Mouse (Mus musculus): ENCODE data around the gene Wnt5b.

The Wnt5b gene

GRCm38 (mm10) chr6:119543803-119544517 is at the start of gene Wnt5b:
Wnt5b (minus strand) TSS chr6:119544347.
- DNase-seq = peak; percentile 46 to 59

DNA sequence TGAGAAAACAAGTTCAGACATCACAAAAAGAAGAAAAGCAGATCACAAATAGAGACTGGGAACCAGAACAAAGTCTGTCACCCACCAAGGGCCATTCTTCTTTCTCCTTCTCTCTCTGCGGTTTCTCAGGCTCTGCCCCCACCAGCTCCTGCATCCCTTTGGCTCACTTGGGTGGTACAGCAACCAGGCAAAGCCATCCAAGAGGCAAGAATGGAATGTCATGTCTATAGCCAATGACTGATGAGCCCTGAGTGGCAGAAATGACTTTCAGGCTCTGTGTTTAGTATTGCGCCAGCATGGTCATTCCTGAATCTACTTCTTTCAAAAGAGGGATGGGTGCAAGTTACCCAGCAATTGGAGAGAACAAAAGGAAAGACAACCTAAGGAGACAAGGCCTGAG is 46.7 kb upstream of the Wnt5b start:
- no peak for DNase-seq

GRCm38 (mm10) chr6:119587897-119588296 is 43.8 kb upstream of the Wnt5b start:
- no peak for DNase-seq

DNA sequence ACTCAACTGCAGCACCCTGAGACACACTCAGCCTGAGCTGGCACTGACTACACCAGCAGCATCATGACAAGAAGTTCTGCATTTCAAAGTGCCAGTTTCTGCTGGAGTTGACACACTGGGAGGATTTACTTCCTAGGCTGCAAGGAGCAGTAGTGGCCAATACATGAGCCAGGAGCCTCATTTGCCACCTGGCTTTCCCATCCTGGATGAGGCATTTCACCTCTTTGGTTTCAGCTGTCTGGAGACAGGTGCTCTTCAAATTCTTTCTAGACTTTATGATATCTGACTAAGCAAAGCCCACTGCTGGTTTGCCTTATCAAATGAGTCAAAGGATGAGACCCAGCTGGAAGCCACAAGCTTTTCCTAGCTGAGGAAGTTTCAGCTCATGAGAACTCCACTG is 43.3 kb upstream of the Wnt5b start:
- no peak for DNase-seq

- DNase-seq = no peak
Observed at GRCm38 (mm10) chr6:119585652-119586375, 41.7 kb upstream of the Wnt5b start.

GRCm38 (mm10) chr6:119584061-119584460 is 39.9 kb upstream of the Wnt5b start:
- no peak for DNase-seq

DNA sequence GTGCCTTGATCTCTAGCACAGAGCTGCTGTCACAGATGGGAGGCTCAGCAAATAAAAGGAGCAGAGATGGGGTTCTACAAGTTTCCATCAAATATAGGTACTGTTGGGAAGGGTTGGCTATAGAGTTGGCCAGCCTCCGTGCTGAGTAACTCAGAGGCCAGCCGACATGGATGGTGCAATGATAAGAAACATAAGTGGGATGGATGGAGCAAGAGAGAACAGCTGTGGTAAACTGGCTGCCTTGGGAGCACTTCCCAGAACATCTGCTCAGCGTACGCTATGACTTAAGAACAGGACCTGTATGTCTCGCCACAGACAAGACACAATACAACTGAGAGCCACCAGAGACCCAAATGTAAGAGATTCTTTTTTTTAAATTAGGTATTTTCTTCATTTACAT is 39.0 kb upstream of the Wnt5b start:
- no peak for DNase-seq

GRCm38 (mm10) chr6:119576706-119577105 is 32.6 kb upstream of the Wnt5b start:
- no peak for DNase-seq

GRCm38 (mm10) chr6:119575331-119575730 is 31.2 kb upstream of the Wnt5b start:
- DNase-seq = no peak

DNA sequence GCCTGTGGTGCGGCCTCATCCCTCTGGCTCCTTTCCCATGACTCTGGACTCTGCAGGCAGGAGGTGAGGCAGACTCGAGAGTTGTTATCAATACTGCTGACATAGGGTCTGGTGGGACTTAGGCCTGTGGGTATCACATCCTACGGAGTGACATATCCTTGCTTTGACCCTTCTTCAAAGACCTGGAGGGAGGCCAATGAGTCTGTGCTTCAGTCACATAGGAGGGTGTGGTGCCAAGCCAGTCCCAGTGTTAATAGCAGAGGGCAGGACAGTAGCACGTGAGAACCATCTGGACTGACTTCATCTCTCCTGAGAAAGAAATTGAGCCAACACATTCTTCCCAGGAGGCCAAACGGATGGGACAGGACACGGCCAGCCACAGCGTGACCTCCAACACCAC is 28.1 kb upstream of the Wnt5b start:
- DNase-seq = no peak

- DNase-seq = peak in 1 of 2 experiments; percentile 25
Observed at GRCm38 (mm10) chr6:119570797-119571196, 26.6 kb upstream of the Wnt5b start.

DNA sequence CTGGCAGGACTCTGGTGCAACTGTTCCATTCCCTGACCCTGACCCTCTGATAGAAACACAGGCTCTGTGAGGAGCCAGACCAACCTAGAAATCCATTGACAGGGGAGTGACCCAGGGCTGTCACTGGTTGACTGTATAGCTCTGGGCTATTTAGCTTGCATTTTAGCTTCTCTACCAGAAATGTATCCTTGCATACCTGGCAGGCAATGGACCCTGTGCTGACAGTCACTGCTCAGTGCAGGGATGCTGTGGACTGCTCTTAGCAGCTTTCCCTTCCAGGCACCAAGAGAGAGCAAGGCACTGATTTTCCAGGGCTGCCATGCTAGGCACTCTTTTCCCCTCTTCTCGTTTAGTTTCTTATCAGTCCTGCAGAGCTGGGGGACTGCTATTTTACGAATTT is 24.2 kb upstream of the Wnt5b start:
- no peak for DNase-seq

- DNase-seq = no peak
Observed at GRCm38 (mm10) chr6:119565451-119566379, 21.6 kb upstream of the Wnt5b start.

DNA sequence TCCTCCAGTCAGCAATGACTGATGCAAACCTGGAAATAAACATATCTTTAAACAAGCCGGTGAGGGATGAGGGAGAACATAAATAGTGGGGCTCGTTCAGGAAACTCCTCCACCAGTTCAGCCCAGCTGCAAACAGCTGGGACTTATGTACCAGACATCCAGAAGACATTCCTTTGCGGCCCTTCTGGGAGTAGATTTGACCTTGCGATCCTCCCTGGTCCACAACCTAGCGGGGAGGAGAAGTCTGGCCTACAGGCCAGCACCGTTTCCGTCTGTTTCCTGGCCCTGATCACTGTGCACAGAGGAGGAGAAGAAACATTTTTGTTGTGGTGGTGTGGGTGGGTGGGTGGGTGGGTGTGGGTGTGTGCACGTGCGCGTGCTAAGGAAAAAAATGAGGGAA is 18.4 kb upstream of the Wnt5b start:
- DNase-seq = no peak

DNA sequence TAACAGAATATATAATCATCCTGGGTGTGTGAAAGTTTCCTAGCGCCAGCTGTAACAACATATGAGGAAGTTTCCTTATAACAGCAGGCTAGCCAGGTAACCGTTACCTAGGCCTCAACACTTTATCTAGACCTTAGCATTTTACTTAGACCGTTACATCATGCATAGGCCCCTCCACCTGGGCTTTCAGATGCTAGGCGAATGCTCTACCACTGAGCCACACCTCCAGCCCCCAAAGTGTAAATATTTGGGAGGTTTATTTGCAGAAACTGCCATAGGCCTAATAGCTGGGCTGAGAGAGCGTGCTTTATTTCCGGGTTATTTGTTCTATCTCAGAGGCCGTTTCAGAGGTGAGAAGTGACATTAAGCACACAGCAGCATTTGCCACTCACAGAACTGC is 14.7 kb upstream of the Wnt5b start:
- no peak for DNase-seq

- DNase-seq = no peak
Observed at GRCm38 (mm10) chr6:119554439-119554838, 10.3 kb upstream of the Wnt5b start.

- DNase-seq = no peak
Observed at GRCm38 (mm10) chr6:119544518-119544864, 344 bp upstream of the Wnt5b start.

- no peak for DNase-seq
Observed at GRCm38 (mm10) chr6:119543456-119543802, 718 bp downstream of the Wnt5b start.

- no peak for DNase-seq
Observed at GRCm38 (mm10) chr6:119535867-119536266, 8.3 kb downstream of the Wnt5b start.

- DNase-seq = no peak
Observed at GRCm38 (mm10) chr6:119533170-119533709, 10.9 kb downstream of the Wnt5b start.

DNA sequence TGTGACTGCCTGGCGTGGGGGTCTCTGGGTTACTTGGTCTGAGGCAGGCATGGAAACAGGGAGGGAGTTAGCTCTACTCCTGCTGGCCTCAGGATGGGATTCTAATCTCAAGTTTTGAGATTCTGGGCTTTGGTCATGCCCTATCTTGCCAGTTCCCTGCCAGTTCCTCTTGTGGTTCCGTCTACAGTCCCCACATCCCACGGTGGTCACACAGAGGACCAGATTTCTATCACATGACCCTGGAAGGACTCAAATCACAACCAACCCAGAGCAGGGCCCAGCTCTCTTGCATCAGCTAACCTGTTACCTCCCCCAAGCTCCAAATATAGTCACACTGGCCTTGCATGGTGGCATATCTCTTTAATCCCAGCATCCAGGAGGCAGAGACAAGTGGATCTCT is 14.5 kb downstream of the Wnt5b start:
- DNase-seq = no peak

DNA sequence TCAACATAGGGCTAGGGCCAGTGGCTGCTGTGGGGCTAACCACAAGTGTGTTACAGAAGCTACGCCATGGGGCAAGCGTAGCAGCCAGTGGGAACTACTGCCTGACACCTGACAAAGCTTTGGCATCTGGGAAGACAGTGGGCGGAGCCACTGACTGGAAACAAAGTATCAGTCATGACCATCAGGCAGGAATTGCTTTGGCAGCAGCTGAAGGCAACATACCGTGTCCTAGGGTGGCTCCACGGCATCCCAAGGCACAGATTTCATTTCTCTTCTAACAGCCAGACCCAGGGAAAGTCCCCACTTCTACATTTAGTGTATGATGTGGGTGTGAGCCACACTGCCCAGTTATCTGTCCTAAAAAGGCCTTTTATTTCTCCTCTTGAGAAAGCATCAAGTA is 17.6 kb downstream of the Wnt5b start:
- no peak for DNase-seq

DNA sequence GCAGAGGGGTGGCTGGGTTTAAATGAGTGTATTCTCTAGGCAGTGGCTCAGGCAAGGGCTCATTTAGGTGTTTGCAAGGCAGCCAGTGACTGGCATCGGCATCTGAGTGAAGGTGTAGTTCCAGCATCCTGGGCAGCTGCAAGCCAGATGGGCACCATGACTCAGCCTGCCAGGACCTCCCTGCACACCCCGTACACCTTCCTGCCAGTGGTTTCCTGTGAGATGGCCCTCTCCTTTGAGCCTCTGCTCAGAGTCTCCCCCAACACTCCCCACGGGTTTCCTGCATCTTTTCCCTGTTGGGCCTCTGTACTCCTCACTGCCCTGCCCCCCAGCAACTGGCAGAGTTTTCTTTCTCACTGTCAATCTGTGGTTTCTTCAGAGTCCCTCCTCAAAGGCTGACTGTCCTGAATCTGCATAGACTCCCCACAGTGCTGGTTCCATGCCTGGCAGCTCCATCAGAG is 22.2 kb downstream of the Wnt5b start:
- peak; percentile 42 to 67 for DNase-seq

Measured in thymus, postnatal 36 days (tissue).